Mouse (Mus musculus): Measurements from ENCODE around the gene Olfr732. TPM values are rescaled to one million over a fixed set of nuclear protein-coding genes. Genes with fewer than 3 reads are reported as not detected.

Gene Olfr732
- polyA plus RNA-seq (2015; fragmentation: Nextera tagmentation; extraction: Ambion mirVana), result not detected in 2 replicates

DNA sequence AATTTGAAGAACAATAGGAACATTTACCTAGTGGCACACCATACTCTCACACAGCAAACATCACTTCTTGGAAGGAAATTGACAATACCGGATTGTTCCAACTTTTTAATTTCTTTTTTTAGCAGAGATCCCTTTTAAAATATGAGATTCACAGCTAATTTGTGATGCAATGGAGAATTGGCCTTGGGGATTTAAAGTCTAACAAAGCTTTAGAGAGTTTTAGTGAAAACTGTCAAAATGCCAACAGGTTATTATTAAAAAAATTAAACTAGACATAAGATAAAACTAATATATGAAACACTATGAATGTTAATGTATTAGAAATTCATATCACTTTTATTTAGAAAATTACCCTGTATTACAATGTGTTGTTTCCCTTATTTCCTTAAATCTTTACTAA, at the start of gene Olfr732:
Olfr732 (minus strand) TSS at position 101 of the 400 bp plus-strand sequence.
- Histone ChIP-seq H3K9ac (no peak within 1 kb of the TSS), H3K27ac (replicated peaks) (no peak within 1 kb of the TSS), H3K4me1 (replicated peaks) (no peaks in the 10 kb centered on the region), H3K4me2 (no peak within 1 kb of the TSS), H3K36me3 (replicated peaks) (no peaks in the 10 kb centered on the region), H3K9me3 (replicated peaks) (no peaks in the 10 kb centered on the region), H3K4me3 (replicated peaks) (no peak within 1 kb of the TSS), H3K27me3 (no peaks in the 10 kb centered on the region)
- WGBS (ENCODE audit: insufficient replicate concordance), result 77% methylated on average over 1 of the region's 1 CpGs
- ATAC-seq (ENCODE audit: insufficient read depth), result no peak

DNA sequence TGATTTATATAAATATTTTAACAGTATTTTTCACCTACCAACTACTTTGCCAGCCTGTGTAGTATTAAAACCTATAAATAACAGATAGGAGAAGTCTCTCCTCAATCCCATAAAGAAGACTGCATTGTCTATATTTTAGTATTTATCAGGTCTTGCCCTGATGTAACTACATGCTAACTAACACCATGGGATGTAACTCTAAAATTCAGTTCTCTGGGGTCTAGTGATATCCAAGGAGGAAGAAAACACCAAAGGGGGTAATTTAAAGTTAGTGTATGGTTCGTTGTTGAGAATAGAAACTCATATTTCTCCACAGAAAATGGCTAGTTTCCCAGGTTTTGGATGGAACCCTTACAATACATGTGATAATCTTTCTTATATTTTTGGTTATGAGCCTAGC, 42.7 kb upstream of the Olfr732 start, which contains the start of gene Olfr734:
Olfr734 (minus strand) TSS at position 101 of the 400 bp plus-strand sequence.
- Histone ChIP-seq H3K36me3 (replicated peaks) (no peaks in the 10 kb centered on the region), H3K27ac (replicated peaks) (no peak within 1 kb of the TSS), H3K4me3 (replicated peaks) (no peak within 1 kb of the TSS), H3K4me1 (replicated peaks) (no peaks in the 10 kb centered on the region), H3K9ac (no peak within 1 kb of the TSS), H3K27me3 (no peaks in the 10 kb centered on the region), H3K4me2 (no peak within 1 kb of the TSS), H3K9me3 (replicated peaks) (no peaks in the 10 kb centered on the region)
- WGBS (ENCODE audit: insufficient replicate concordance), result 37% methylated on average over 1 of the region's 1 CpGs
- no peak for ATAC-seq (ENCODE audit: insufficient read depth)

DNA sequence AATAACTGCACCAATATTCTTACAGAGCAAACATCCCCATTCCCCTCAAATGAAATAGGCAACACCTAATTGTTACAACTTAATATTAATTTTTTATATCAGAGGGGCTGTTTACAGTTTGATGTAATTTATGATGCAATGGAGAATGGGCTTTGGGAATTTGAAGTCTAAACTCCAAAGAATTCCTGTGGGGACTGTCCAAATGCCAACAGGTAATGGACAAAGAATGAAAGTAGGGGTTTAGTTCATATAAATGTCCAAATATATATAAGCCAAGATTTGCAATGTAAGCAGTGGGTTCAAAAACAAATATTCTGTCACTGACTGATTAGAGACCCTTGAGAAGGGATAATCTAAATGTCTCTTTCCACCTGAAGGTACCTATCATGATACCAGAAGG, 17.4 kb upstream of the Olfr732 start, which contains the start of gene Olfr733:
Olfr733 (minus strand) TSS at position 101 of the 400 bp plus-strand sequence.
- no peak for ATAC-seq (ENCODE audit: insufficient read depth)
- Histone ChIP-seq H3K4me2 (no peak within 1 kb of the TSS), H3K27me3 (no peaks in the 10 kb centered on the region), H3K4me1 (replicated peaks) (no peaks in the 10 kb centered on the region), H3K4me3 (replicated peaks) (no peak within 1 kb of the TSS), H3K36me3 (replicated peaks) (no peaks in the 10 kb centered on the region), H3K9me3 (replicated peaks) (no peaks in the 10 kb centered on the region), H3K27ac (replicated peaks) (no peak within 1 kb of the TSS), H3K9ac (no peak within 1 kb of the TSS)

DNA sequence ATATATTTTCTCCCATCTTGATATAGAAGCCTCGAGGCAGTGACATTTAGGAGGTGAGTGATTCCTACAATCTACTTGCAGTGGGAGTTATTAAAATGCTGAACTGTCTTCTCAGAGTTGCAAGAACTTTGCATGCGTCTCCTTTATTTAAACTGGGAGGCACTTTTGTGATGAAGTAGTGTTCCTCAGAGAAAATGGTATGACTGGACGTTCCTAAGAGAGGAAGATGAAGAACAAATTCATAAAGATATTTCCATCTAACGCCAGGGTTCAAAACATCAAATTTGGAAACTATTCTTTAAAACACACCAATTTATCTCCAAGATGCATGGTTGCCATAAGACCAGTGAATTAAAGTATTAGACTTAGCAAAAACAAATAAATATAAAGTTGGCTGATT, 42.2 kb downstream of the Olfr732 start, which contains the start of gene Olfr731:
Olfr731 (minus strand) TSS at position 101 of the 400 bp plus-strand sequence.
- Histone ChIP-seq H3K36me3 (replicated peaks) (no peaks in the 10 kb centered on the region), H3K27ac (replicated peaks) (no peak within 1 kb of the TSS), H3K4me1 (replicated peaks) (no peaks in the 10 kb centered on the region), H3K9me3 (replicated peaks) (no peaks in the 10 kb centered on the region), H3K9ac (no peak within 1 kb of the TSS), H3K4me2 (no peak within 1 kb of the TSS), H3K4me3 (replicated peaks) (no peak within 1 kb of the TSS), H3K27me3 (no peaks in the 10 kb centered on the region)
- no peak for ATAC-seq (ENCODE audit: insufficient read depth)
- WGBS (ENCODE audit: insufficient replicate concordance), result 47% methylated on average over 4 of the region's 4 CpGs

Other genes with a start within 250 kb of the Olfr732 start
- not detected in 2 replicates for gene Olfr725, start 243.8 kb downstream of the Olfr732 start, polyA plus RNA-seq (2015; fragmentation: Nextera tagmentation; extraction: Ambion mirVana)
- gene Olfr726, start 193.3 kb downstream of the Olfr732 start, polyA plus RNA-seq (2015; fragmentation: Nextera tagmentation; extraction: Ambion mirVana), result not detected in 2 replicates
- gene Olfr727, start 161.0 kb downstream of the Olfr732 start, polyA plus RNA-seq (2015; fragmentation: Nextera tagmentation; extraction: Ambion mirVana), result not detected in 2 replicates
- not detected in 2 replicates for gene Olfr728, start 141.5 kb downstream of the Olfr732 start, polyA plus RNA-seq (2015; fragmentation: Nextera tagmentation; extraction: Ambion mirVana)
- not detected in 2 replicates for gene Olfr729, start 131.3 kb downstream of the Olfr732 start, polyA plus RNA-seq (2015; fragmentation: Nextera tagmentation; extraction: Ambion mirVana)
- gene Olfr730, start 96.0 kb downstream of the Olfr732 start, polyA plus RNA-seq (2015; fragmentation: Nextera tagmentation; extraction: Ambion mirVana), result not detected in 2 replicates
- gene Olfr731, start 42.3 kb downstream of the Olfr732 start, polyA plus RNA-seq (2015; fragmentation: Nextera tagmentation; extraction: Ambion mirVana), result not detected in 2 replicates
- not detected in 2 replicates for gene Olfr733, start 17.3 kb upstream of the Olfr732 start, polyA plus RNA-seq (2015; fragmentation: Nextera tagmentation; extraction: Ambion mirVana)
- not detected in 2 replicates for gene Olfr734, start 42.6 kb upstream of the Olfr732 start, polyA plus RNA-seq (2015; fragmentation: Nextera tagmentation; extraction: Ambion mirVana)
- gene Olfr735, start 64.7 kb upstream of the Olfr732 start, polyA plus RNA-seq (2015; fragmentation: Nextera tagmentation; extraction: Ambion mirVana), result not detected in 2 replicates
- 0.03 TPM in 1 of 2 replicates, not detected in the other for gene Tlr11, start 73.7 kb upstream of the Olfr732 start, polyA plus RNA-seq (2015; fragmentation: Nextera tagmentation; extraction: Ambion mirVana)
- not detected in 2 replicates for gene Olfr736, start 97.0 kb upstream of the Olfr732 start, polyA plus RNA-seq (2015; fragmentation: Nextera tagmentation; extraction: Ambion mirVana)
- gene Olfr738, start 123.4 kb upstream of the Olfr732 start, polyA plus RNA-seq (2015; fragmentation: Nextera tagmentation; extraction: Ambion mirVana), result not detected in 2 replicates
- not detected in 2 replicates for gene Olfr739, start 134.4 kb upstream of the Olfr732 start, polyA plus RNA-seq (2015; fragmentation: Nextera tagmentation; extraction: Ambion mirVana)
- gene Olfr740, start 161.3 kb upstream of the Olfr732 start, polyA plus RNA-seq (2015; fragmentation: Nextera tagmentation; extraction: Ambion mirVana), result not detected in 2 replicates
- gene Olfr741, start 188.5 kb upstream of the Olfr732 start, polyA plus RNA-seq (2015; fragmentation: Nextera tagmentation; extraction: Ambion mirVana), result not detected in 2 replicates
- gene Olfr742, start 219.4 kb upstream of the Olfr732 start, polyA plus RNA-seq (2015; fragmentation: Nextera tagmentation; extraction: Ambion mirVana), result not detected in 2 replicates
- gene Olfr743, start 237.6 kb upstream of the Olfr732 start, polyA plus RNA-seq (2015; fragmentation: Nextera tagmentation; extraction: Ambion mirVana), result not detected in 2 replicates